Mouse (Mus musculus) kidney, postnatal 4 days (tissue): ENCODE data around the gene Dll3.

Source experiments
- DNase-seq, 2 experiments: peaks; one replicate each; pipeline ENCODE4 v3.0.0; 2021; ENCODE audit warnings: mixed read lengths in 2 of 2

The Dll3 gene

GRCm38 (mm10) chr7:28301616-28302433 lies at the start of gene Dll3:
Gene Dll3 (minus strand): TSS chr7:28302238.
- DNase-seq, result peak; percentile 78 to 81

DNA sequence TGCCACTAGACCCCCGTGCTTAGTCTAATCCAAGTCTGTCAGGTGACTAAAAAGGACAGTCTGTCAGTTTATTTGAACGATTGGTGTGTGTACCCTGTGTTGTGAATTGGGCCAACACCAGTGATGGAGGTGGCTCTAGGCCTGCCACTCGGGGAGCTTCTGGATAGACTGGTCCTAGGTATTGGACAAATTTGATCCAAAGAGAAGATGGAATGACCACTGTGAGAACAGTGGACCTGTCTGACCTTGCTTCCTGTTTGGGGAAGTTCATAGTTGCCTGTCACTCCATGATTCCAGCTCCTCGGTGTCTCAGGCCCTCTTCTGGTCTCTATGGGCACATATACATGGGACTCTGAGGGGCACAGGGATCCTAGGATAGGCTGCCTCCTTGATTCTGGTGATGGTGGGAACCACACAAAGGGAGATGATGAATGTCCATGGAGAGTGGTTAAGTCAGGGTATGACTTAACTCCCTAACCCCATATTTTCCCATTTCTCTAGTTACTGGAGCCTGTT lies 49.7 kb upstream of the Dll3 start:
- no peak for DNase-seq

GRCm38 (mm10) chr7:28350155-28350883 lies 48.3 kb upstream of the Dll3 start, which contains the start of gene Rps16:
Gene Rps16 (plus strand): TSS chr7:28350652.
- DNase-seq, result peak; percentile 99

DNA sequence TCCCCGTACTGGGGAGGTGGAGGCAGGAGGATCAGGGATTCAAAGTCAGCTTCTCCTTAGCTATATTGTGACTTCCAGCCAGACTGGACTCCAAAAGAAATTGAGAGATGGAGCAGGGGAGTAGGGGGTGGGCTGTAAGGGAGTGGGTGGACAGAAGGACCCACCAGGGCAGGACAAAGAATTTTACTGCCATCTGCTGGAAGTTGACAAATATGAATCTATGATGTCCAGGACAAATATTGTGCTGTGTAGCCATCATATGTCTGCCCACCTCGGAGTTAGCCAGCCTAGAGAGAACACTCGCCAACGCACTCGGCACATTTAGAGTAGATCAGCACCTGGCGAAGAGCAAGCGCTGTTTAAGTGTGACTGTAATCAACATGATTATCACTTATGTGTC lies 46.6 kb upstream of the Dll3 start:
- no peak for DNase-seq

GRCm38 (mm10) chr7:28347746-28348145 lies 45.7 kb upstream of the Dll3 start:
- DNase-seq, result no peak

- peak; percentile 78 to 82 for DNase-seq
Measured at GRCm38 (mm10) chr7:28344637-28345036, 42.6 kb upstream of the Dll3 start.

- no peak for DNase-seq
Measured at GRCm38 (mm10) chr7:28341381-28341780, 39.3 kb upstream of the Dll3 start.

GRCm38 (mm10) chr7:28339213-28339917 lies 37.3 kb upstream of the Dll3 start:
- peak; percentile 64 to 80 for DNase-seq

DNA sequence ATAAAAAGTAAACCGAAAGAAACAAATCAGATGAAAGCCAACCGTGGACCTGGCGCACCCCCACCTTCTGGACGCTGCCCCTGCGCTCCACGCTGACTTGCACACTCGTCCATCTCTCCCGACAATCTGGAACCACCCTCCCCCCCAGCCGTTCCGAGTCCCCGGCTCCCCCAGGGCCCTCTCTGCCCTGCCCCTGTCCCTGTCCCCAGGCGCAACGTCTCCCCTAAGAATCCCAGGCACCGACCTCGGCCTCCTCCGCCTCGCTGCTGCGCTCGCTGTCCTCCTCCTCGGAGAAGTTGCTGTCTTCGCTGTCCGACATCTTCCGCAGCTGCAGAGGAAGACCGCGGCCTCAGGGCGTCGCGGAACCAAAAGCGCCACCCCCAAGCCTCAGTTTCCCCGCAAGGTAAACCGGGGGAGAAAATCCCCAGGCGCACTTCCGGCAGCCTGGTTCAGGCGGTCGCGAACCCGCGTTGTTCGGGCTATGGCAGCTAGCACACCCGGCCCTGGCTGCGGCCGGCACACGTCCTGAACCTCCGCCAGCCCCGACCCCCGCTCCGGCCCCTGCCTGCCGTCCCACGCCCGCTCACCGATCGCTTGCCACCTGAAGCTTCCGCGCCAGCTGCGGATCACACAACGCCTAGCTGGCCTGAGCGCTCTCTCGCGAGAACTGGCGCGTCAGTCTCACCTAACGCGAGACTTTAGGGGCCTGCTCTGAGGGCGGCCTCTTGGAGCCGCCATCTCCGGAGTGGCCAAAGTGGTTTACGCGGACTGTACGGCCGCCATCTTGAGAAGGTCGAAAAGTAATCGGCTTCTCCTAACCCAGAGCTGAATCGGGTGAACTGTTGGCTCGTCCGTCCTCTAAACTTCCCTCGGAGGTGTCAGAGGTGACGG lies 36.3 kb upstream of the Dll3 start, which contains the start of gene Supt5:
Supt5 (minus strand) TSS at position 639 of the 891 bp plus-strand sequence.
- peak; percentile 98 to 99 for DNase-seq

- DNase-seq, result no peak
Measured at GRCm38 (mm10) chr7:28335471-28335870, 33.4 kb upstream of the Dll3 start.

DNA sequence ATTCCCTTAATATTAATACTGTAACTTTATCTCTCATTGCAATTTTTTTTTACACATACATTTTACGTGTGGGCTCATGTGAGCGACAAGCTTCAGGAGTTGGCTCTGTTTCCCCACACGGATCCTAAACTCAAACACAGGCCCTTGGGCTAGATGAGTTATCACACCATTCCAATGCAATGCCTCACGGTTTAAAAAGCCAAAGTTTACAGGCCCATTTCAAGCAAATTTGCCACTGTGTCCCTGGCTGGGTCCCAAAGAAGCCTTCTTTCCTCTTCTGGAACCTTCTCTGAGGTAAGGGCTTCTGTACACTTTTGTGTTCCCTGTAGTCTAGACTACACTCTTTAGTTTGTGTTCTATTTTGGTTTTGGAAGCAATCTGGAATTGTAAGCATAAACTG lies 32.5 kb upstream of the Dll3 start:
- no peak for DNase-seq

- no peak for DNase-seq
Measured at GRCm38 (mm10) chr7:28328260-28328659, 26.2 kb upstream of the Dll3 start.

DNA sequence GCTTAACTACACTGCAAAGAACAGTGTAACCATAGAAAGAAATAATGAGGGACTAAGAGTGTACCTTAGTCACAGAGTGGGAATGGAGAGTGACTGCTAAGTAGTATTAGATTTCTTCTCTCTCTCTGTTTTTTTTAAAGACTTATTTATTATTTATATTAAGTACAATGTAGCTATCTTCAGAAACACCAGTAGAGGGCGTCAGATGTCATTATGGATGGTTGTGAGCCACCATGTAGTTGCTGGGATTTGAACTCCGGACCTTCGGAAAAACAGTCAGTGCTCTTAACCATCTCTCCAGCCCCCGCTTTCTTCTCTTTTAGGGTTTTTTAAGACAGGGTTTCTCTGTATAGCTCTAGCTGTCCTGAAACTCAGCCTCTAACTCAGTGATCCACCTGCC lies 24.4 kb upstream of the Dll3 start:
- DNase-seq, result no peak

- DNase-seq, result no peak
Measured at GRCm38 (mm10) chr7:28325293-28325692, 23.3 kb upstream of the Dll3 start.

DNA sequence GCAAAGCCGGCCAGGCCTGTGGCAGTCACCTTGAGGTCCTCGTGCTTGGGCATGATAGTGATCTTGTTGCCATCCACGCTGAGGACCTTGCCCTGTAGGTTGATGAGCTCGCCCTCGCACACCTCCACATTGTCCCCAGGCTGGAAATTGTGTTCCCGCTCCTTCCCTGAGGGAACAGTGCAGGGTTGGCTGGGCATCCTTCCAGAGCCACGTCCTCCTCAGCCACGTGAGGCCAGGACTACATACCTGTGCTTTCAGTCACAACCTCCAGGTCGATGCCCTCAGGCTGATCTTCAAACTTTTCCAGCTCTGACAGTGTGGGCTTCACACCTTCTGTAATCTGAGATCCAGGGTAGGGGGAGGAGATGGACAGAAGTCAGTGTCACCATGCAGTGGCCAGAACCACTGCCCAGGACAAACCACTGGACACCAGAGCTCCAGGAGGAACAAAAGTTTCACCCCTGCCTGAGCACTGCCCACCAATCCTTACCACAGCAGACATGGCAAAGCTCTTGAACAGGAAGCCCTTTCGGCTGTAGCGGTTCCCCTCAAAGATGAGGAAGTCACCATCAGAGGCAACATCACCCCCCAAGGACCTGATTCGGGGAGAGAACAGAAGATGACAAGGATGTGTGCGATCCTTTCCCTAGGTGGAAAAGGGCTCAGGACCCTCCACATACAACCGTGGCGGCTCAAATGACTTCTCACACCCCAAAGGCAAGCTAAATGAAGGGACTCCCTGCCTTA lies 20.1 kb upstream of the Dll3 start:
- no peak for DNase-seq

DNA sequence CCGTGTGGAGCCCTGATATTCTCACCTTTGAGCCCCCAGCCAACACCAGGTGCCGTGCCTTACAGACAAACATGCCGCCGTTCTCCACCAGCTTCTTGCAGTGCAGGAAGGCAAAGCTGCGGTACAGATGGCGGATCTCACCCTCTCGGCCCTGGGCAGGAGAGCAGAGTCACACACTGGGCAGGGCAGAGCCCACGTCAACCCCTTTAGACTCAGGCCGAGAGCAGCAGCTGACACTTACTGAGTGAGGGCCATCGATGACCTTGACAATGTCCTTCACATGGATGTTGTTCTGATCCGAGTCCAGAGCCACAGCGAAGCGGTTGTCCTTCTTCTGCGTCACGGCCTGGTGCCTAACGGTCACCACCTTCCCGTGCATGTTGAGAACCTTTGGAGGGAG lies 16.7 kb upstream of the Dll3 start:
- DNase-seq, result no peak

- no peak for DNase-seq
Measured at GRCm38 (mm10) chr7:28318036-28318435, 16.0 kb upstream of the Dll3 start.

DNA sequence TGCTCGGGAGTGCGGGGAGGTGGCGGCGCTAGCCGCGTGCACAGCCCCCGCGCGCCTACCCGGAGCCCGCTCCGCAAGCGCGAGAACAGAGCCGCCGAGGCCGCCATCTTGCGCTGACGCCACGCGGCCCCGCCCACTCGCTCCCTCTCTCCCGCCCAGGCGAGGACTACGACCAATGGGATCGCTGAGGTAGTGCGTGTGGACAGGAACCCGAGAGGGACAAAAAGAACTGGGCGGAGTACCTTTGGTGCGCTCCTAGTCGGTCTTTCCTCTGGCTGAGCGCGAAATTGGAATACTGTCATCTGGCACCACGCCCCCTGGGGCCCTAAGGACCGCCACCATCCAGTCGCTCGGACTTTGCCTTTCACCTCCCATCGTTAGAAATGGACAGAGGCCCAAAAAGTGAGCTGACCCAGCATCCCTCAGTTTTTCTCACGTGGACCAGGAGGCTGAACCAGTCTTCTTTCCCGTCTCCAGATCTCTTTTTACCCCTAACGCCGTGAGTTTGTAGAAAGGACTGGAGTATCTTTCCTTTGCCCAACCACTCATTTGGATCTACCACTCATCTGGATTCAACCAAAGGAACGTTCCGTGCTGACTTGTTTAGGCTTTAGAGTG lies 10.0 kb upstream of the Dll3 start, which contains the start of gene Timm50:
Timm50 (minus strand) TSS at position 147 of the 618 bp plus-strand sequence.
- DNase-seq, result peak; percentile 99

- no peak for DNase-seq
Measured at GRCm38 (mm10) chr7:28311151-28311925, 9.3 kb upstream of the Dll3 start.

- DNase-seq, result no peak
Measured at GRCm38 (mm10) chr7:28309737-28310136, 7.7 kb upstream of the Dll3 start.
